Mouse (Mus musculus) heart, embryonic 14.5 days (tissue): ENCODE measurements at regions not wholly inside any gene's neighbourhood (a gene's known extent, or its start where the extent isn't known, plus 50 kb on each side); places are given as distances from the start of the nearest gene placed in this dataset.

Experiments used
- ATAC-seq: fragments of 200-750 bp; cut with Nextera tagmentation; 2 replicates; pipeline ENCODE4 v1.8.0; 2017; ENCODE audit warnings: low read depth, moderate TSS enrichment; ENCODE audit not compliant: insufficient number of reproducible peaks, insufficient read depth, low FRiP score
- H3K27ac ChIP-seq, 2 experiments: fragments of 200-500 bp in 1 of 2; fragments of 300-500 bp in 1 of 2; sonication (generic) in 1 of 2; replicated peaks in 1 of 2; 2 replicates each; pipeline ENCODE4 v1.5.1; 2012 to 2014; ENCODE audit warnings: low read depth in 2 of 2, low read length in 2 of 2, control low read depth in 1 of 2, mild to moderate bottlenecking in 1 of 2, mixed read lengths in 1 of 2; ENCODE audit not compliant: control insufficient read depth in 1 of 2, insufficient read depth in 1 of 2
- H3K27me3 ChIP-seq: fragments of 300-500 bp; sonication (generic); 2 replicates; pipeline ENCODE4 v1.6.1; 2014; ENCODE audit warnings: mild to moderate bottlenecking, low read length, control low read depth; ENCODE audit not compliant: control insufficient read depth, insufficient read depth
- H3K36me3 ChIP-seq: fragments of 300-500 bp; sonication (generic); 2 replicates; pipeline ENCODE4 v1.6.1; 2014; ENCODE audit warnings: mild to moderate bottlenecking, control low read depth, low read length, mixed read lengths; ENCODE audit not compliant: control insufficient read depth, insufficient read depth
- H3K4me1 ChIP-seq, 2 experiments: fragments of 200-500 bp in 1 of 2; fragments of 300-500 bp in 1 of 2; sonication (generic) in 1 of 2; 2 replicates each; pipeline ENCODE4 v1.6.1; 2012 to 2014; ENCODE audit warnings: low read length in 2 of 2, control low read depth in 1 of 2, mixed read lengths in 1 of 2; ENCODE audit not compliant: control insufficient read depth in 2 of 2, insufficient read depth in 2 of 2
- H3K4me2 ChIP-seq: fragments of 300-500 bp; sonication (generic); 2 replicates; pipeline ENCODE4 v1.6.1; 2014; ENCODE audit warnings: mild to moderate bottlenecking, low read length
- H3K4me3 ChIP-seq, 2 experiments: fragments of 200-500 bp in 1 of 2; fragments of 300-500 bp in 1 of 2; sonication (generic) in 1 of 2; 2 replicates each; pipeline ENCODE4 v1.5.1; 2012 to 2014; ENCODE audit warnings: low read length in 2 of 2, mild to moderate bottlenecking in 2 of 2, control low read depth in 1 of 2, low read depth in 1 of 2, moderate library complexity in 1 of 2; ENCODE audit not compliant: control insufficient read depth in 1 of 2, insufficient read depth in 1 of 2
- H3K9ac ChIP-seq: fragments of 300-500 bp; sonication (generic); 2 replicates; pipeline ENCODE4 v1.6.1; 2014; ENCODE audit warnings: mild to moderate bottlenecking, low read length
- H3K9me3 ChIP-seq: fragments of 300-500 bp; sonication (generic); 2 replicates; pipeline ENCODE4 v1.6.1; 2016; ENCODE audit warnings: low read length, control low read depth; ENCODE audit not compliant: control insufficient read depth
- WGBS: fragments of 180-500 bp; shearing (Covaris S2); extraction: QIAGEN DNeasy Blood & Tissue Kit; methylation state at CpG from one replicate; pipeline ENCODE4 v1.1.7; 2014; 5-methylcytosine and 5-hydroxymethylcytosine counted together

- peaks cover 3% of the 10 kb centered on the region; the same call in 1 of the 2 replicates for H3K9me3 ChIP-seq
- H3K4me3 ChIP-seq, result no peak overlapping the region
- no peak for ATAC-seq
- no peaks in the 10 kb centered on the region for H3K27me3 ChIP-seq
- no peak overlapping the region for H3K27ac ChIP-seq
- no peak overlapping the region for H3K4me2 ChIP-seq
- H3K36me3 ChIP-seq, result no peaks in the 10 kb centered on the region
- H3K4me1 ChIP-seq, result no peaks in the 10 kb centered on the region
- no peak overlapping the region for H3K9ac ChIP-seq
Measured at GRCm38 (mm10) chr1:94582526-94582925, 530.2 kb upstream of the Pdcd1 start.

GRCm38 (mm10) chr1:94581650-94582405, 529.5 kb upstream of the Pdcd1 start:
- Histone ChIP-seq H3K4me2 (no peak overlapping the region), H3K36me3 (no peaks in the 10 kb centered on the region), H3K27me3 (no peaks in the 10 kb centered on the region), H3K9me3 (peaks cover 3% of the 10 kb centered on the region; the same call in 1 of the 2 replicates), H3K4me1 (no peaks in the 10 kb centered on the region), H3K9ac (no peak overlapping the region), H3K27ac (no peak overlapping the region), H3K4me3 (no peak overlapping the region)
- no peak for ATAC-seq
- 46% methylated on average over 4 of the region's 4 CpGs for WGBS

GRCm38 (mm10) chr1:94532773-94533541, 480.6 kb upstream of the Pdcd1 start:
- H3K9me3 ChIP-seq, result no peaks in the 10 kb centered on the region
- H3K27me3 ChIP-seq, result no peaks in the 10 kb centered on the region
- WGBS, result 74% methylated on average over 4 of the region's 4 CpGs
- H3K4me1 ChIP-seq, result no peaks in the 10 kb centered on the region
- no peak overlapping the region for H3K27ac ChIP-seq
- H3K9ac ChIP-seq, result no peak overlapping the region
- no peak overlapping the region for H3K4me2 ChIP-seq
- H3K36me3 ChIP-seq, result no peaks in the 10 kb centered on the region
- H3K4me3 ChIP-seq, result no peak overlapping the region
- ATAC-seq, result no peak

- no peak overlapping the region for H3K4me3 ChIP-seq
- H3K36me3 ChIP-seq, result no peaks in the 10 kb centered on the region
- no peaks in the 10 kb centered on the region for H3K27me3 ChIP-seq
- H3K9ac ChIP-seq, result no peak overlapping the region
- no peak for ATAC-seq
- H3K4me1 ChIP-seq, result no peaks in the 10 kb centered on the region
- no peak overlapping the region for H3K4me2 ChIP-seq
- no peak overlapping the region for H3K27ac ChIP-seq
- H3K9me3 ChIP-seq, result no peaks in the 10 kb centered on the region
- WGBS, result 58% methylated on average over 4 of the region's 4 CpGs
Measured at GRCm38 (mm10) chr1:94504080-94504520, 451.7 kb upstream of the Pdcd1 start.

DNA sequence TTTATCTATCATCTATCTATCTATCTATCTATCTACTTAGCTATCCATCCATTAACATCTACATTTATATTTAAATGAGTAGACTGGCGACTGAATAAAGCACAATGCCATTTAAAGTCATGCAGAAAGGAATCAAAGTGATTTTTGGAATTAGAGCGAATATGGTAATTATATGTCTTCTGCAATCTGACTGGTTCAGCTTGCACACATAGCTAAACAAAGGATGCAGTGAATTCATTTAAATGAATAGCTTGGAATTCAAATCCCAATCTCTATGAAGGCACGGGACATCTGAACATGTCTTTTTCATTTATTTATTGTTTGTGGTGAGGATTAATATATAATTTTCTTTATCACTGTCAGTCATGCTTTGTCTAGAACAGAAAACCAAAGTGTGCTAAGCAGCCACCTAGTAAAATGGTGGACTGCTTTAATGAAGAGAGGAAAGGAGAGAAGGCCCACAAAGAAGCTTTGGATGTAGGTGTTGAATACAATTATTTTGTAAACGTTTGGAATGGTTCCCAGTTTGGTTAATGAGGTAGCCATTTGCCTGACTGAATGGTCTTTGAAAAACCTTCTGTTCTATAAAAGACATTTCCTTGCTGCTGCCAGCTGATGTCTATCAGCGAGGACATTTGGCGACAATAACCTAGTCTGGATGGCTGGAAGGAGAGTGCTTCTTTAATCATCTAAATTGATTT, 451.2 kb upstream of the Pdcd1 start:
- no peak overlapping the region for H3K9ac ChIP-seq
- no peaks in the 10 kb centered on the region for H3K36me3 ChIP-seq
- no peaks in the 10 kb centered on the region for H3K27me3 ChIP-seq
- WGBS, result 75% methylated on average over 6 of the region's 6 CpGs
- H3K4me2 ChIP-seq, result no peak overlapping the region
- H3K4me3 ChIP-seq, result no peak overlapping the region
- no peaks in the 10 kb centered on the region for H3K4me1 ChIP-seq
- no peak overlapping the region for H3K27ac ChIP-seq
- H3K9me3 ChIP-seq, result no peaks in the 10 kb centered on the region
- no peak for ATAC-seq

DNA sequence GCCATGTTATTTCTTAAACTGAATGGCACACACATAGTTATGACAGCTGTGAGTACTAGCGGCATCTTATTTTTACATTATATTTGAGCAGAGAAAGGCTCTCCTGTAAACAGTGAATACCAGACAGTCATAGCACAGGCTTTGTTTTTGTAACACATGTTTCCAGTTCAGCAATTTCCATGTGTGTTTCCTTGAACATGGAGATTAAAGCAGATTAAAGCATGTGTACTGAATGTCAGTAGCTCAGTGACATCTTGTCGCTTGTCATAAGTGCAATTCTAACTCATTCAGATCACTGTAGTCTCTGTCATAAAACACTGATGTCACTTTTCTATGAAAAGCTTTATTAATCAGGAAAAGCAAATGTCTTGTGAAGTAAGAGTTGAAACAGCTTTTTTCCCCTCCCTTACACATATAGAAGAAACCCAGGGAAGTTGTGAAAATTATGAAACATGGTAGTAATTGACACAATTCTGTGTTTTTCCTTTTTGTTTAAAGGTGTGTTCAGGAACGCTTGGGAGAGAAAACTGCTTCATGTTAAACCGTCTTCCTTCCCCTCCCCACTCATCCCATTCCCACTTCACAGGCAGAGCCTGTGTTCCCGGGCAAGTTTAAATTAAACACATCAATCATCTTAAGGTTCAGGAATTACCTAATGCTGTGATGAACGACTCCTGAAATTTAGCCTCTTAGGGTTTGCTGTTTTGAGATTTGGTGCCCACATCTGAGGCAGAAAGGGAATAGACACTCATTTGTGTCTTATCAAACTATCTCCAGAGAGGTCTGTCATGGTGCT, 449.9 kb upstream of the Pdcd1 start:
- no peak overlapping the region for H3K4me2 ChIP-seq
- no peaks in the 10 kb centered on the region for H3K27me3 ChIP-seq
- H3K4me1 ChIP-seq, result no peaks in the 10 kb centered on the region
- no peaks in the 10 kb centered on the region for H3K9me3 ChIP-seq
- H3K36me3 ChIP-seq, result no peaks in the 10 kb centered on the region
- 59% methylated on average over 6 of the region's 6 CpGs for WGBS
- H3K9ac ChIP-seq, result no peak overlapping the region
- no peak overlapping the region for H3K27ac ChIP-seq
- H3K4me3 ChIP-seq, result no peak overlapping the region
- ATAC-seq, result no peak

DNA sequence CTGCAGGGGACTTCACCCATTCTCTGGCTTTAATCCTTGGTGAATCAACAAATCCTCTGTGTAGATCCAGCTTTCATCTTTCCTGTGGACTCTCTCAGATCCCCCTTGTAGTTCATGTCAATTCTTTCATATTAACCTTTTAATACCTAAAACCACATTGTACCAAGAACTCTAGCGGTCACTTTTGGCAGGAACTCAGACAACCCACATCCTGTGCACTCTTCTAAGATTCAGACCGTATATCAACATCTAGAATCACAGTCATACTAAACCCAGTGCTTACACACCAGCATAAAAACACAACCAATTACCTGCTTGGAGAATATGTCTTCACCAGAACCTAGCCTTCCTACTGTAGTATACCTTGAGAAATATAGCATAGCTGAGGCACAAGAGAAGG, 444.6 kb upstream of the Pdcd1 start:
- H3K4me3 ChIP-seq, result no peak overlapping the region
- H3K36me3 ChIP-seq, result no peaks in the 10 kb centered on the region
- no peak overlapping the region for H3K4me2 ChIP-seq
- no peak overlapping the region for H3K9ac ChIP-seq
- no peaks in the 10 kb centered on the region for H3K27me3 ChIP-seq
- WGBS, result 66% methylated on average over 2 of the region's 2 CpGs
- no peak overlapping the region for H3K27ac ChIP-seq
- H3K9me3 ChIP-seq, result no peaks in the 10 kb centered on the region
- H3K4me1 ChIP-seq, result no peaks in the 10 kb centered on the region
- ATAC-seq, result no peak
